Mouse (Mus musculus): Measurements from ENCODE around the gene Rpap3. TPM values are rescaled to one million over a fixed set of nuclear protein-coding genes. Genes with fewer than 3 reads are reported as not detected.

Gene Rpap3
- polyA plus RNA-seq, 1 experiment from 2014 or later = 44.1 TPM

DNA sequence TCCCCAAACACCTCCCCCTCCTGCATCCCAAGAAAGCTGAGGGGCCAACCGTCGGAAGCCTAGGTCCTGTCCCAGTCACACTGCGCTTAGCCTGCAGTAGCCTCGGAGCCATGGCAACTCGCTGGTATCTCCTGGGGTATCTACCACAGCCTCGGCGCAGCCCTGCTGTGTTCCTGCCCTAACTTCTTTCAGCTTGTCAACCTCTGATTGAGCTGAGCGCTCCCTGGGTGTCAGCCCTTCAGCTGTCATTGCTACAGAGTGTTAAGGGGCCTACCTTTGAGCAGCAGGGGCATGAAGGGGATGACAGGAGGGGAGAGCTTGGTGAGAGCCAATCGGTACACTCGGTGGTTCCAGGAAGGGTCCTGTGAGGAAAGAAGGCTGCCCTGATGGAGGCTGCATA is 42.7 kb upstream of the Rpap3 start:
- Histone ChIP-seq H3K27me3 (ENCODE audit: control insufficient read depth, insufficient read depth, low read length) (no peaks in the 10 kb centered on the region), H3K4me3 (ENCODE audit: low read depth, low read length) (no peak overlapping the region), H3K9ac (ENCODE audit: low read depth, low read length) (no peak overlapping the region), H3K4me2 (replicated peaks; ENCODE audit: low read depth, low read length) (no peak overlapping the region), H3K4me1 (replicated peaks; ENCODE audit: control insufficient read depth, insufficient read depth, low read length) (peaks cover 2% of the 10 kb centered on the region; the same call in 1 of the 2 replicates), H3K36me3 (ENCODE audit: control insufficient read depth, insufficient read depth, low read length) (no peaks in the 10 kb centered on the region), H3K27ac (ENCODE audit: low read depth, low read length) (no peak overlapping the region), H3K9me3 (ENCODE audit: control insufficient read depth, low read length) (no peaks in the 10 kb centered on the region)
- 14% methylated on average over 10 of the region's 10 CpGs for WGBS
- DNase-seq (ENCODE audit: low spot score) = peak; percentile 41
- ATAC-seq (ENCODE audit: low FRiP score) = peak; percentile 57

GRCm38 (mm10) chr15:97747486-97747885 is 41.9 kb upstream of the Rpap3 start:
- no peak for DNase-seq (ENCODE audit: low spot score)
- H3K9ac ChIP-seq (ENCODE audit: low read depth, low read length) = no peak overlapping the region
- no peak overlapping the region for H3K4me2 ChIP-seq (replicated peaks; ENCODE audit: low read depth, low read length)
- ATAC-seq (ENCODE audit: low FRiP score) = no peak
- H3K27me3 ChIP-seq (ENCODE audit: control insufficient read depth, insufficient read depth, low read length) = no peaks in the 10 kb centered on the region
- no peak overlapping the region for H3K4me3 ChIP-seq (ENCODE audit: low read depth, low read length)
- peaks cover 2% of the 10 kb centered on the region; the same call in 1 of the 2 replicates for H3K4me1 ChIP-seq (replicated peaks; ENCODE audit: control insufficient read depth, insufficient read depth, low read length)
- no peak overlapping the region for H3K27ac ChIP-seq (ENCODE audit: low read depth, low read length)
- WGBS = 84% methylated on average over 4 of the region's 4 CpGs
- no peaks in the 10 kb centered on the region for H3K36me3 ChIP-seq (ENCODE audit: control insufficient read depth, insufficient read depth, low read length)
- H3K9me3 ChIP-seq (ENCODE audit: control insufficient read depth, low read length) = no peaks in the 10 kb centered on the region

DNA sequence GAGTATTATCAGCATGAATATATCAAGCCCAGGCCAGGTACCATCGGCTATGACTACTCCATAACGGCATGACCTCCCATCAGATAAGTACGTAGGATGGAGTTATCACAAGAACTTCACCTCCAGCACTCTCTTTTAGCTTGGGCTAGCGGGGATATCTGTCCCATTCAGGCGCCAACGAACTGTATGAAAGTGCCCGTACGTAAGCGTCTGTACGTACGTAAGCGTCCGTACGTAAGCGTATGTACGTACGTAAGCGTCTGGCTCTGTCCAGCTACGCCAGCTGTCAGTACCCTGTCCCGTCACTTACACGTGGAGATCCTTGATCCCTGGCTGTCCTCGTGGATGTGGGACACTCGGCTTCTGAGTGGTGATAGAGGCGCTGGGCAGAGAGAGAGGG is 41.1 kb upstream of the Rpap3 start:
- Histone ChIP-seq H3K9me3 (ENCODE audit: control insufficient read depth, low read length) (no peaks in the 10 kb centered on the region), H3K4me3 (ENCODE audit: low read depth, low read length) (no peak overlapping the region), H3K36me3 (ENCODE audit: control insufficient read depth, insufficient read depth, low read length) (no peaks in the 10 kb centered on the region), H3K4me1 (replicated peaks; ENCODE audit: control insufficient read depth, insufficient read depth, low read length) (peaks cover 2% of the 10 kb centered on the region; the same call in 1 of the 2 replicates), H3K27ac (ENCODE audit: low read depth, low read length) (no peak overlapping the region), H3K4me2 (replicated peaks; ENCODE audit: low read depth, low read length) (no peak overlapping the region), H3K27me3 (ENCODE audit: control insufficient read depth, insufficient read depth, low read length) (no peaks in the 10 kb centered on the region), H3K9ac (ENCODE audit: low read depth, low read length) (no peak overlapping the region)
- 96% methylated on average over 24 of the region's 24 CpGs for WGBS
- DNase-seq (ENCODE audit: low spot score) = no peak
- ATAC-seq (ENCODE audit: low FRiP score) = no peak

- Histone ChIP-seq H3K9ac (ENCODE audit: low read depth, low read length) (no peak overlapping the region), H3K9me3 (ENCODE audit: control insufficient read depth, low read length) (no peaks in the 10 kb centered on the region), H3K36me3 (ENCODE audit: control insufficient read depth, insufficient read depth, low read length) (no peaks in the 10 kb centered on the region), H3K27ac (ENCODE audit: low read depth, low read length) (no peak overlapping the region), H3K27me3 (ENCODE audit: control insufficient read depth, insufficient read depth, low read length) (no peaks in the 10 kb centered on the region), H3K4me3 (ENCODE audit: low read depth, low read length) (no peak overlapping the region), H3K4me2 (replicated peaks; ENCODE audit: low read depth, low read length) (no peak overlapping the region), H3K4me1 (replicated peaks; ENCODE audit: control insufficient read depth, insufficient read depth, low read length) (peaks cover 2% of the 10 kb centered on the region; the same call in 1 of the 2 replicates)
- ATAC-seq (ENCODE audit: low FRiP score) (no peak), DNase-seq (ENCODE audit: low spot score) (no peak)
- 91% methylated on average over 10 of the region's 10 CpGs for WGBS
These were observed 40.7 kb upstream of the Rpap3 start for GRCm38 (mm10) chr15:97746278-97746677.

DNA sequence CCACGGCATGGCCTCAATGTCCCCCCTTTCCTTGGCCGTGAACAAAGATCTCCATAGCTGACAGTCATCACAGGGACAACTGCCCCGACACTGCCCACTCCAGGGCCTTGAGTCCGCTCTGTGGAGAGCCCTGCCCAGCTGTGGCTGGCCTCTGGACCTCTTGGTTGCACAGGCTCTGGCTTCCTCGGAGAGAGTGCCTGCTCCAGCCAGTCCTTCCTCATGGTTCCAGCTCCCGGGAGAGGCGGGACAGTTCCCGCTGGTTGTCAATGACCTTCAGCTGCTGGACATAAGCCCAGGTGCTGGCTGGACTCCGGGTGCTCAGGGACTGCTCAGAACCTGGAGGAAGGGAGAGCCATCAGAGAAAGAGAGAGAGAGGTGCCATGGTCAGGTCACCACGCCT is 39.7 kb upstream of the Rpap3 start:
- no peak for DNase-seq (ENCODE audit: low spot score)

GRCm38 (mm10) chr15:97744930-97745329 is 39.3 kb upstream of the Rpap3 start:
- no peaks in the 10 kb centered on the region for H3K27me3 ChIP-seq (ENCODE audit: control insufficient read depth, insufficient read depth, low read length)
- DNase-seq (ENCODE audit: low spot score) = no peak
- no peak for ATAC-seq (ENCODE audit: low FRiP score)

More for the DNA sequence above, 39.7 kb upstream of the Rpap3 start:
- no peaks in the 10 kb centered on the region for H3K27me3 ChIP-seq (ENCODE audit: control insufficient read depth, insufficient read depth, low read length)
- H3K36me3 ChIP-seq (ENCODE audit: control insufficient read depth, insufficient read depth, low read length) = no peaks in the 10 kb centered on the region
- H3K4me3 ChIP-seq (ENCODE audit: low read depth, low read length) = no peak overlapping the region
- ATAC-seq (ENCODE audit: low FRiP score) = no peak
- H3K9ac ChIP-seq (ENCODE audit: low read depth, low read length) = no peak overlapping the region
- H3K9me3 ChIP-seq (ENCODE audit: control insufficient read depth, low read length) = no peaks in the 10 kb centered on the region
- 71% methylated on average over 10 of the region's 10 CpGs for WGBS
- H3K27ac ChIP-seq (ENCODE audit: low read depth, low read length) = no peak overlapping the region
- H3K4me2 ChIP-seq (replicated peaks; ENCODE audit: low read depth, low read length) = no peak overlapping the region
- 0 out of 2 replicates have a peak, but pooled peaks cover 2% of the 10 kb centered on the region for H3K4me1 ChIP-seq (replicated peaks; ENCODE audit: control insufficient read depth, insufficient read depth, low read length)

GRCm38 (mm10) chr15:97743961-97744525 is 38.4 kb upstream of the Rpap3 start:
- H3K9me3 ChIP-seq (ENCODE audit: control insufficient read depth, low read length) = no peaks in the 10 kb centered on the region
- H3K4me2 ChIP-seq (replicated peaks; ENCODE audit: low read depth, low read length) = no peak overlapping the region
- ATAC-seq (ENCODE audit: low FRiP score) (no peak), DNase-seq (ENCODE audit: low spot score) (no peak)
- H3K36me3 ChIP-seq (ENCODE audit: control insufficient read depth, insufficient read depth, low read length) = no peaks in the 10 kb centered on the region
- H3K9ac ChIP-seq (ENCODE audit: low read depth, low read length) = no peak overlapping the region
- 82% methylated on average over 11 of the region's 12 CpGs for whole genome bisulfite sequencing
- H3K4me3 ChIP-seq (ENCODE audit: low read depth, low read length) = no peak overlapping the region
- 0 out of 2 replicates have a peak, but pooled peaks cover 2% of the 10 kb centered on the region for H3K4me1 ChIP-seq (replicated peaks; ENCODE audit: control insufficient read depth, insufficient read depth, low read length)
- H3K27me3 ChIP-seq (ENCODE audit: control insufficient read depth, insufficient read depth, low read length) = no peaks in the 10 kb centered on the region
- H3K27ac ChIP-seq (ENCODE audit: low read depth, low read length) = no peak overlapping the region

More at GRCm38 (mm10) chr15:97744930-97745329, 39.3 kb upstream of the Rpap3 start:
- no peak overlapping the region for H3K4me2 ChIP-seq (replicated peaks; ENCODE audit: low read depth, low read length)
- no peak overlapping the region for H3K27ac ChIP-seq (ENCODE audit: low read depth, low read length)
- no peaks in the 10 kb centered on the region for H3K36me3 ChIP-seq (ENCODE audit: control insufficient read depth, insufficient read depth, low read length)
- H3K9ac ChIP-seq (ENCODE audit: low read depth, low read length) = no peak overlapping the region
- no peak overlapping the region for H3K4me3 ChIP-seq (ENCODE audit: low read depth, low read length)
- 73% methylated on average over 10 of the region's 10 CpGs for WGBS
- H3K4me1 ChIP-seq (replicated peaks; ENCODE audit: control insufficient read depth, insufficient read depth, low read length) = 0 out of 2 replicates have a peak, but pooled peaks cover 2% of the 10 kb centered on the region
- no peaks in the 10 kb centered on the region for H3K9me3 ChIP-seq (ENCODE audit: control insufficient read depth, low read length)

DNA sequence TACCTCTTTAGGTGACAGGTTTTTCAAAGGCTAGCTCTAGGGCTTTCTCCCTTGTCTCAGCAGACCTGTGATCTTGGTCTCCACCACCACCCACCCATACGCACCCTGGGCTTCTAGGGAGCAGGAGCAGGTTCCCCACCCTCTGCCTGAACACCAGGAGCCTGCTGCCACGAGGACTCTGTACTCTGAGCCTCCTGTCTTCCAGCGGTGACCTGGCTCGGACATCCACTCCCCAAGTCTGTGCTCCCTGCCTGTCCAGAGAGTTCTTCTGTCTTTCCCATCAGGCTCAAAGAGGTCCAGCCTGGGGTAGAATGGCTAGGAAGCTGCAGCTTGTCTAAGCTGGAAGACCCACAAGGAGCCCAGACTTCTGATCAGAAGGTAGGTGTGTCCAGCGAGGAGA is 37.6 kb upstream of the Rpap3 start:
- no peak overlapping the region for H3K4me3 ChIP-seq (ENCODE audit: low read depth, low read length)
- no peak for ATAC-seq (ENCODE audit: low FRiP score)

DNA sequence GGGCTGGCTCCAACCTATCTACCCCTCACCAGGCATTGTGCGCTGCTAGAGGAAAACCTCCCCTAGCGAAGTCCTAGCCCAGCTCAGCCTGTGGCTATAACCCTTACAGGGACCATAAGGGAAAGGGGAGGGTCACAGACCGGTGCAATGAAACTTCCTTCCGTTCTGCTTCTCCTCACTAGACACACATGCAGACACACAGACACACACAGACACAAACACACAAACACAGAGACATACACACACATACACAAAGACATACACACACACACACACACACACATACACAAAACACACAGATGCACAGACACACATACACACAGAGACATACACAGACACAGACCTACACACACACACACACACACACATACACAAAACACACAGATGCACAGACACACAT is 37.0 kb upstream of the Rpap3 start:
- H3K9me3 ChIP-seq (ENCODE audit: control insufficient read depth, low read length) = no peaks in the 10 kb centered on the region

More for the DNA sequence above, 37.6 kb upstream of the Rpap3 start:
- Histone ChIP-seq H3K9me3 (ENCODE audit: control insufficient read depth, low read length) (no peaks in the 10 kb centered on the region), H3K9ac (ENCODE audit: low read depth, low read length) (no peak overlapping the region), H3K36me3 (ENCODE audit: control insufficient read depth, insufficient read depth, low read length) (no peaks in the 10 kb centered on the region), H3K27me3 (ENCODE audit: control insufficient read depth, insufficient read depth, low read length) (no peaks in the 10 kb centered on the region), H3K4me2 (replicated peaks; ENCODE audit: low read depth, low read length) (no peak overlapping the region), H3K4me1 (replicated peaks; ENCODE audit: control insufficient read depth, insufficient read depth, low read length) (0 out of 2 replicates have a peak, but pooled peaks cover 2% of the 10 kb centered on the region), H3K27ac (ENCODE audit: low read depth, low read length) (no peak overlapping the region)
- 89% methylated on average over 5 of the region's 5 CpGs for WGBS
- DNase-seq (ENCODE audit: low spot score) = no peak

More for the DNA sequence above, 37.0 kb upstream of the Rpap3 start:
- Histone ChIP-seq H3K4me3 (ENCODE audit: low read depth, low read length) (no peak overlapping the region), H3K27ac (ENCODE audit: low read depth, low read length) (no peak overlapping the region), H3K9ac (ENCODE audit: low read depth, low read length) (no peak overlapping the region), H3K27me3 (ENCODE audit: control insufficient read depth, insufficient read depth, low read length) (no peaks in the 10 kb centered on the region), H3K4me2 (replicated peaks; ENCODE audit: low read depth, low read length) (no peak overlapping the region), H3K36me3 (ENCODE audit: control insufficient read depth, insufficient read depth, low read length) (no peaks in the 10 kb centered on the region), H3K4me1 (replicated peaks; ENCODE audit: control insufficient read depth, insufficient read depth, low read length) (no peaks in the 10 kb centered on the region)
- DNase-seq (ENCODE audit: low spot score) (no peak), ATAC-seq (ENCODE audit: low FRiP score) (no peak)
- 81% methylated on average over 4 of the region's 4 CpGs for WGBS
